Mouse (Mus musculus) adrenal gland, adult 18-20 months (tissue): ENCODE measurements around the gene Tango6. TPM values are rescaled to one million over a fixed set of nuclear protein-coding genes. Genes with fewer than 3 reads are reported as not detected.
"Not testable (repeated sequence)": the region's sequence is repeated elsewhere in the genome, so short reads cannot be mapped to it uniquely, and the experiment has no call there.

Experiments used
- DNase-seq, 2 experiments: peaks; one replicate each; pipeline ENCODE4 v3.0.0; 2021 to 2022; ENCODE audit warnings: low spot score in 2 of 2
- total RNA-seq, 2 experiments: library from RNA; stranded (reverse); gene quantifications; 1 replicate in 1 of 2; 2 replicates in 1 of 2; pipeline ENCODE4 v1.2.3; 2021

The Tango6 gene
- total RNA-seq, 2 experiments from 2014 or later = 7.1 to 8.4 TPM

- no peak for DNase-seq
These were observed 60.5 kb downstream of the Tango6 start for GRCm38 (mm10) chr8:106743361-106743760.

- no peak for DNase-seq
These were observed 70.6 kb downstream of the Tango6 start for GRCm38 (mm10) chr8:106753436-106753835.

GRCm38 (mm10) chr8:106761317-106761716, 78.4 kb downstream of the Tango6 start:
- no peak for DNase-seq

- no peak for DNase-seq
These were observed 79.1 kb downstream of the Tango6 start for GRCm38 (mm10) chr8:106761867-106762523.

- DNase-seq = no peak
These were observed 81.7 kb downstream of the Tango6 start for GRCm38 (mm10) chr8:106764529-106764928.

- no peak for DNase-seq
These were observed 82.7 kb downstream of the Tango6 start for GRCm38 (mm10) chr8:106765570-106765969.

GRCm38 (mm10) chr8:106766736-106767135, 83.9 kb downstream of the Tango6 start:
- DNase-seq = no peak

GRCm38 (mm10) chr8:106769147-106769805, 86.4 kb downstream of the Tango6 start:
- DNase-seq = no peak

GRCm38 (mm10) chr8:106770596-106771179, 87.8 kb downstream of the Tango6 start:
- no peak for DNase-seq

GRCm38 (mm10) chr8:106772094-106772493, 89.2 kb downstream of the Tango6 start:
- DNase-seq = no peak

GRCm38 (mm10) chr8:106772501-106772900, 89.6 kb downstream of the Tango6 start:
- DNase-seq = no peak

- DNase-seq = no peak
These were observed 91.9 kb downstream of the Tango6 start for GRCm38 (mm10) chr8:106774567-106775320.

- DNase-seq = no peak
These were observed 106.8 kb downstream of the Tango6 start for GRCm38 (mm10) chr8:106789623-106790022.

- DNase-seq = no peak
These were observed 112.0 kb downstream of the Tango6 start for GRCm38 (mm10) chr8:106794820-106795219.

GRCm38 (mm10) chr8:106799821-106800220, 117.0 kb downstream of the Tango6 start:
- no peak for DNase-seq

GRCm38 (mm10) chr8:106801261-106801660, 118.4 kb downstream of the Tango6 start:
- DNase-seq = no peak

- DNase-seq = not testable (repeated sequence)
These were observed 119.7 kb downstream of the Tango6 start for GRCm38 (mm10) chr8:106802384-106803137.

GRCm38 (mm10) chr8:106805859-106806258, 123.0 kb downstream of the Tango6 start:
- DNase-seq = no peak

- DNase-seq = no peak
These were observed 124.6 kb downstream of the Tango6 start for GRCm38 (mm10) chr8:106807461-106807860.

- DNase-seq = no peak
These were observed 126.9 kb downstream of the Tango6 start for GRCm38 (mm10) chr8:106809726-106810125.

- DNase-seq = no peak
These were observed 127.5 kb downstream of the Tango6 start for GRCm38 (mm10) chr8:106810406-106810805.
